Mouse (Mus musculus): ENCODE results near the gene Coro2a. TPM values are rescaled to one million over a fixed set of nuclear protein-coding genes. Genes with fewer than 3 reads are reported as not detected.

Coro2a gene
- total RNA-seq, 2 experiments from 2014 or later = 15.6 to 16.1 TPM

DNA sequence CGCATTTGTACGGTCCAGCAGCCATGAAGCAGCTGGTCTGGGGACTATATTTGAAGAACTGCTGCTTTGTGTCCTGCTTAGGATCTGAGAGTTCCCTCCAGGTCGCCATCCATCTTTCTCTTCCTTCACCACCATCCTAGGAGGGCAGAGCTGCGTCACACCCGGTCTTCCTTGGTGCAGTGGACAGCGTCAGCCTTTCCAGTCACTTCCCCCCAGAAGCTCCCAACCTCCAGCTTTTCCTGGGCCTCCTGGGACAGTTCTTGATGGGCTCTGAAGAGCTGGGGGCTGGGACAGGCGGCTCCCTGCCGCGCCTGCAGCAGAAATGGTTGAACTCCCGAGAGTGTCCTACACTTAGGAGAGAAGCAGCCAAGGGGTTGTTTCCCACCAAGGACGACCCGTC lies 27.2 kb downstream of the Coro2a start:
- no peak for TF ChIP-seq CTCF (conservative IDR thresholded peaks at IDR 0.05)
- Histone ChIP-seq H3K27ac (no peak overlapping the region), H3K4me3 (no peak overlapping the region)
- no peak for DNase-seq (ENCODE audit: low spot score in 2 of 2)

DNA sequence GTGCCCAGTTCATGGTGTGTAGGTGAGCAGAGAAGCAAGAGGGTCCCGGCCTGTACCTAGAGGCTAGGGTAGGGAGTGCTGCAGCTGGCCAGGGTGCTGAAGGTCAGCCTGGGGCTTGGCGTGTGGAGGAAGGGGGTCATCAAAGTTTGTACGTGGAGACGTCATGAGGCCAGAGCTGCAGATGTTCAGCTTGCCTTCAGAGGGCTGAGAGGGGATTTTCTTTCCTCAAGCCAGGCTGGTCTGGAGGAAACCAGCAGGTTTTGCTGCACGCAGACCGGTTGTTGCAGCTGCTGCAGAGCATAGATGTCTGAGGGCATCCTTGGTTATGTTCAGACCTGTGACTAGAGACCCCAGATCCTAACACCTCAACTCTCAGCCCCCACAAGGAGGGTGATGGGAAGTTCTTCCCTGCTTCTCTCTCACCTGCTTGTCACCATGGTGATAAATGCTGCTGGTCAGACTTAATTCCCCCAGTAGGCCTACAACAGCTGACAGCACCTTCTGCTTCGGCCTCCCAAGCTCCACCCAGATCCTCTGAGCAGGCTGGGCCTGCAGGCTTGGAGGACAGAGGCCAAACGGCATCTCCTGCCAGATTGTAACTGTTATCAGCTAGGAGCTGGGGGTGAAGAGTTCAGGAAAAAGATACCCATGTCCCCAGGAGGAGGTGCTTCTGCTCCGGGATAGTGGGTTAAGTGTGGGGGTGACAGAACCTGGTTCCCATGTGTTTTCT lies 27.8 kb downstream of the Coro2a start:
- H3K4me3 ChIP-seq = no peak overlapping the region
- no peak overlapping the region for H3K27ac ChIP-seq
- DNase-seq (ENCODE audit: low spot score in 2 of 2) = no peak
- TF ChIP-seq CTCF (conservative IDR thresholded peaks at IDR 0.05) = no peak

DNA sequence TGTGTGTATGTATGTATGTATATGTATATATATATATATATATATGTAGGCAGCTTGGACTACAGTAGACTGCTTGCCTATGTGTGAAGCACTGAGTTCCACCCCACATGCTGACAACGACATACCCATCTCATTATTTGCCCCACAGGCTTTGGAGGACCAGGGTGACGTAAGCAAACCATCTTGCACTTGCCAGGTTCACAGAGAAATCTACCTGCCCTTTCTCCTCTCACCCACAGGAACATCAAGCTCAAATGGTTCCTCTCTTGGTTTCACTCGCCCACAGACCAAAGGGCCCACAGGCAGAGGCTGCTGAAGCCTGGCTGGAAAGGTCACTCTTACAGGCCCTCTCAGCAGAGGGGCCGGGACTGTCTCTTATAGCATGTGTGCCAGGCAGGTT lies 29.4 kb downstream of the Coro2a start:
- H3K27ac ChIP-seq = no peak overlapping the region
- DNase-seq (ENCODE audit: low spot score in 2 of 2) = no peak
- H3K4me3 ChIP-seq = no peak overlapping the region
- no peak for TF ChIP-seq CTCF (conservative IDR thresholded peaks at IDR 0.05)

DNA sequence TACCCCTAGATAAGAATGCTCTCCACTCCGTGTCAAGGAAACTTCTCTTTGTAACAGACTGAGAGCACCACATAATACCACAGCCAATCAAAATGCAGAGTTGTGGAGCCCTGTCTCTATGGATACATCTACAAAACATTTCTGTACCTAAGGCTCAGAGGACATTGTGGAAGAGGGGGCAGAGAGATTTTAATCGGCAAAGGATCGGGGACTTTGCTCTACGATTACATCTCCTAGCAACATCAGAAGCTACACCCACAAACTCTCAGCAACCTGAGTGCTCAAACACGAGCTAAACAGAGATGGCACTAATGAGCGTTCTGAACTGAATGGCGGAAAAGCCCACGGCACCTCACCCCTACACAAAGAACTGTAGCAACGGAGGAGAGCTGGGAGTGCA lies 30.3 kb downstream of the Coro2a start:
- no peak overlapping the region for H3K27ac ChIP-seq
- H3K4me3 ChIP-seq = no peak overlapping the region
- TF ChIP-seq CTCF (conservative IDR thresholded peaks at IDR 0.05) = no peak
- no peak for DNase-seq (ENCODE audit: low spot score in 2 of 2)

DNA sequence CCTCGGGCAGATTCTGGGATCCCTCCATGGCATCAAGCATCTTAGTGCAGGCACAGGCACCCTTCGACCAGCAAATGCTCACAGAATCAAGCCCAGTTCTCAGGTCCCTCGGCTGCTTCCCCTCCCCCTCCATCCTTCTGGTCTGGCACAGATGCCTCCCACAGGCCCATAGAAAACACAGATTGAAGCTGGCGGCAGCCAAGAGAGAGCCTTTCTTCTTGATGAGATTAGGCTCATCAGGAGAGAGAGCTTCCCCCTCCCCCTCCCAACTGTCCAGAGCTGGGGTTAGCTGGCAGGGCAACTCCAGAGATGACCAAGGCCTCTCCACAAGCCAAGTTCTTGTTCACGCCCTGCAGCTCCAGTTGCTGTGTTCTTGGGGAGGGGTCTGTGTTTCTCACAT lies 32.3 kb downstream of the Coro2a start:
- H3K27ac ChIP-seq = no peak overlapping the region
- peak; percentile 63 to 70 for DNase-seq (ENCODE audit: low spot score in 2 of 2)

DNA sequence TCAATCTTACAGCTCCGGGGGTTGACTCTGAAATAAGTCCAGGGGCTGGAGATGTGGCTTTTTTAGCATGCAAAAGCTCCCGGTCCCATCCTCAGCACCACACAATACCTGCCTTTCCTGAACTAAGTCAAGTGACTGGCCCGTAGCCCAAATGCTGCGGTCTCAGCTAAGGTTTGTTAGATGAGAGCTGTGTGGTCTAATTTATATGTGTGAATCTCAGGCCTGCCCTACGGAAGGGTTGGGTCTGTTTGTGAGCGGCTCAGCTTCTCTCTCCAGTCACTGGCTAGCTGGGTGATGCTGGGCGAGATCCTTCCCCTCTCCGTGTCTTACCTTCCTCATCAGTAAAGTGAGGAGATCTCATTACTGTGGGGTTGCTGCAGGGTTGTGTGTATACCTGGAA lies 33.8 kb downstream of the Coro2a start:
- Histone ChIP-seq H3K4me3 (no peak overlapping the region), H3K27ac (no peak overlapping the region)
- no peak for DNase-seq (ENCODE audit: low spot score in 2 of 2)
- TF ChIP-seq CTCF (conservative IDR thresholded peaks at IDR 0.05) = no peak

More for the DNA sequence above, 32.3 kb downstream of the Coro2a start:
- no peak overlapping the region for H3K4me3 ChIP-seq
- no peak for TF ChIP-seq CTCF (conservative IDR thresholded peaks at IDR 0.05)

DNA sequence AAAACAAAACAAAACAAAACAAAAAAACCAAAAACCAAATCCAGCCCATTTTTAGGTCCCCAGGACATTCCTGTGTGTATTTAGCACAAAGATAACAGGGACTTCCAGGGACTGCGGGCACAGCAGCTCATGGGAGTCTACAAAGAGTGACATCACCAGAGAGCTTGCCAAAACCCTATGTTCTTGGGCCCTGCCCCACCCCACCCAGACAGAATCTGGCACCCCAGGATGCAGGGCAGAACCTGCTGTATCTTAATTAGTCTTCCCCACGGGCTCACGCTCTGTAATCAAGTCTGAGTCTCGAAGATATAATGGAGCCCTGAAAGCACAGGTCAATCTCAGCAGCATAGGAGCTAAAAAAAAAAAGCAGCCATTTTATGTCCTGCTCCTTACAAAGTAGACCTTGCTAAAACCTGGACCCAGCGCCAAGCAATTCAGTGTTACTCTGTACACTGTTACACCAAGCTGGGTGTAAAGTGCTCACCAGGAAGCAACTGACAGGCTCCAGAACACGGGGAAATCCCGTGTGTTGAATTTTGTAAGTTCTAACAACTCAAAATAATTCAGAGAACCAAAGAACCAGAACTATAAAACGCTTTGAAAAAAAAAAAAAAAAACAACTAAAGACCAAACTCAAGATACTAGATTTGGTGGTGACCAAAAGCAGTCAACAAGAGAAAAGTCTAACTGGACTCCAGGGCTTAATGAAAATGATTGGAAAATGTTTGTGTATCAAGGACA lies 34.9 kb downstream of the Coro2a start:
- H3K4me3 ChIP-seq = no peak overlapping the region
- TF ChIP-seq CTCF (conservative IDR thresholded peaks at IDR 0.05) = no peak
- H3K27ac ChIP-seq = no peak overlapping the region
- no peak for DNase-seq (ENCODE audit: low spot score in 2 of 2)

DNA sequence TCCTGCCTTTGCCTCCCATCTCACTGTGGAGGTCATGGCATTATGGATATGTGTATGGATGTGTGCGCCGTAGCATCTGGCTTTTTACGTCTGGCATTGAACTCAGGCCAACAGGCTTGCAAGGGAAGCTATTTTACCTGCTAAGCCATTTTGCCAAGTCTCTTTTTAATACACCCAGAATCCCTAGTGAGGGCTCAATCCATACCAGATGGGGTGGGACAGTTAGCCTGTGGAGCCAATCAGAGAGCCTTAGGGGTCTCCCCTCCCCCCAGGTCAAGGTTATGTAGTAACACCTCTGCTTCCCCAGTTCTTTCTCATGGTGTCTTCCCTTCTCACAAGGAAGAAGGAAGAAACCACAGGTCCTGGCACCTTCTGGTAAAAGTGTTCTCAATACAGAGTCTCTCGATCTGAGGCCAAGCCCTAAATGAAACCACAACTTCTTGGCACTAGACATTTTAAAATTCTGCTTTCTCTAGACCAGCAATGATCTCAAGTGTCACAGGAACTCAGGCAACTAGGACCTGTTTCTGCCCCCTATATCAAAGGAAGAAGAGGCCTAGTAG lies 36.5 kb downstream of the Coro2a start:
- H3K27ac ChIP-seq = no peak overlapping the region
- DNase-seq (ENCODE audit: low spot score in 2 of 2) = no peak
- TF ChIP-seq CTCF (conservative IDR thresholded peaks at IDR 0.05) = no peak
- no peak overlapping the region for H3K4me3 ChIP-seq

DNA sequence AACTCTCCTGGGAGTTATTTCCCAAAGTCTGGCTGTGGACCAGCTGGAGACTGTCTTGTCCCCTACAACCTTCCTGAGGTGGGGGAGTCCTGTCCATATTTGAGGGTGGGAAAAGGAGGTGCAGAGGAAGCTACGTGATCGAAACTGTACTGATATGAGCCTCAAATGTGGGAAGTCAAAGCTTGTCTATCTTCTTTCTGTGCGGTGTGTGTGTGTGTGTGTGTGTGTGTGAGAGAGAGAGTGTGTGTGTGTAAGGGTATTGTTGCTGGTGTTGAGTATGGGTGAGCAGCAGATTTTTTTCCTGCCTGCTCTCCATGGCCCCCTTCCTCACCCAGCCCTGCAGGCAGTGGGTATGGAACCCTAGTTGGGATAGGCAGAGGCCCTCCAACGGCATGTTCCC lies 37.8 kb downstream of the Coro2a start:
- no peak for DNase-seq (ENCODE audit: low spot score in 2 of 2)

DNA sequence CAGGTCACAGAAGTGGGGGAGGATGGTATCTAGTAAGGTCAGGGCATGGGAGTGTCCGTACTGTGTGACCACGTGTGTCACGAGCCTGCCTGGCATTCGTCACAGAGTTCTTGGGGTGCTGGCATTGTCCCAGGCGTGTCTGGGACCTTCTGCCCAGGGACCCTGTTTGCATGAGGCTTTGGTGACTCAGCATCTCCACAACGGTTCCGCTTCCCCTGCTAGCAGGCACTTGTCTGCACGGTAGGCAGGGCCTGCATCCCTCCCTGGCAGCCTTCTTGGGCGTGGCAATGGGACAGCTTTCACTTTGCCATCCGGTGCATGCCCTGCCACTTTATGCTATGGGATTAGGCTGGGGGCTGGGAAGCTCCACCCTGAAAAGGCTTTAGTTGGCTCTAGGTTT lies 38.2 kb downstream of the Coro2a start:
- no peak overlapping the region for H3K27ac ChIP-seq
- no peak for DNase-seq (ENCODE audit: low spot score in 2 of 2)
- H3K4me3 ChIP-seq = no peak overlapping the region
- TF ChIP-seq CTCF (conservative IDR thresholded peaks at IDR 0.05) = no peak

More for the DNA sequence above, 37.8 kb downstream of the Coro2a start:
- H3K27ac ChIP-seq = no peak overlapping the region
- H3K4me3 ChIP-seq = no peak overlapping the region
- TF ChIP-seq CTCF (conservative IDR thresholded peaks at IDR 0.05) = no peak

DNA sequence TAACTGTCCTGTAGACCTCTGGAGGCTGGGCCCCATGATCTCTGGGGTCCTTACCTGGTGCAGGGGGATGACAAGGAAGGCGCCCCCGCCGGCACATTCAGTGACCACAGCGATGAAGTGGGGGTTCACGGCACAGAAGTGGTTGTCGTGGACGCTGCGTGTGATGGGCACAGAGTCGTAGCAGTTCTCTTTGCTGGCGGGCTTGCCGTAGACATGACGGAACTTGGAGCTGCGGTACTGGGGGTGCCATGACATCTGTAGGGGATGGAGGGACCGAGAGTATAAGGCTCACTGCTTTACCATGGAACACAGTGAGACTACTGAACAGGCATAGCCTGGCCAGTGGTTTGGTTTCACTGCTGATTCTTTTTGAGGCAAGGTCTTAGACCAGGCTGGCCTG lies 39.2 kb downstream of the Coro2a start:
- Histone ChIP-seq H3K4me3 (no peak overlapping the region), H3K27ac (no peak overlapping the region)
- no peak for DNase-seq (ENCODE audit: low spot score in 2 of 2)
- no peak for TF ChIP-seq CTCF (conservative IDR thresholded peaks at IDR 0.05)

DNA sequence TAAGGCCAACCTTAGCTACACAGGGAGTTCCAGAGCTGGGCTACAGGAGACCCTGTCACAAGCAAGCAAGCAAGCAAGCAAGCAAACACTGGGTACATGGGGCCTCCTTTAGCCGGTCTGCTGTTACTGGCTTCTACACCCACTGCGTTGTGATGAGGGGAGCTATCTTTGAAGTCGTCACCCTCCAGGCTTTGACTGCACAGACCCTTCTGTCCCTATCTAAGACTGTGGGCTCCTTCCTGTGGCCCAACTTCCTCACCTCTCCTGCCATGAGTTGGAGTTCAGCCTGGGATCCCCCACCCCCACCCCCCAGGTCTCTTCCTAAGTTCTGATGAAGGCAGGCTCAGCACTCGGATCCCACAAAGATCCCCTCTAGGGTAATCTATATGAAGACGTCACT lies 40.0 kb downstream of the Coro2a start:
- DNase-seq (ENCODE audit: low spot score in 2 of 2) = no peak
- TF ChIP-seq CTCF (conservative IDR thresholded peaks at IDR 0.05) = no peak
- Histone ChIP-seq H3K27ac (no peak overlapping the region), H3K4me3 (no peak overlapping the region)

DNA sequence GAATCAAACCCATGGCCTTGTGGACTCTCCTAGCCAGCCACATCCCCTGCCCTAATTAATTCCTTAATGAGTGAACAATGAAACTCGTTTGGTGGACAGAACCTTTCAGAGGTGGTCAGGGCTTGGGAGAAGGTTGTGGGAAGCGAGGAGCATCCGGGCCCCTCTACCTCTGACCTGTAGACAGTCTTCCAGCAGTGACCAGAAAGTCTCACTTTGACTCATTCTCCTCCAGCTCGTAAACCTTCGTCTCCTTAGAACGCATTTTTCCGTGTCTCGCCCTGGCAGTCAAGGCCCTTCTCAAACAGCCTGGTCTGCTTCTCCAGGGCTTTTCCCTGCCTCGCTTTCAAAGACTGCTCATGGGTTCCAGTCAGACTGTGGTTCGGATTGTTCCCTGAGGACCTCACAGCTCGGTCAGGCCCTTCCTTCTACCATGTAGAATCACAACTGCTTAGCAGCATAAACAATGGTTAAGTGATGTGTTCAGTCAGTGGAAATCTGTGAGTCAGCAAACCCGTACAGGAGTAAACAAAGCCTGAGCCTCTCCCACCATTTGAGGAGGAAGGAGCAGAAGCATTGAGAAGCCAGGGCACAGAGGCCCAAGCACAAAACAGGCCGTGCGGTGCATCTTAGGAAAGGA lies 41.8 kb downstream of the Coro2a start:
- H3K27ac ChIP-seq = no peak overlapping the region
- TF ChIP-seq CTCF (conservative IDR thresholded peaks at IDR 0.05) = no peak
- H3K4me3 ChIP-seq = no peak overlapping the region
- no peak for DNase-seq (ENCODE audit: low spot score in 2 of 2)

Measured in layer of hippocampus, adult 2 months (tissue).